Mouse (Mus musculus) mature B cell (primary cell): ENCODE results near the gene Scn4a.
"Not testable (repeated sequence)": the region's sequence is repeated elsewhere in the genome, so short reads cannot be mapped to it uniquely, and the experiment has no call there.

Experiments used
- in situ Hi-C: fragments of 300-500 bp; cut with MboI; formaldehyde crosslinking; loops from 2 replicates; pipeline ENCODE4 v1.14.3; 2019

Gene Scn4a

DNA sequence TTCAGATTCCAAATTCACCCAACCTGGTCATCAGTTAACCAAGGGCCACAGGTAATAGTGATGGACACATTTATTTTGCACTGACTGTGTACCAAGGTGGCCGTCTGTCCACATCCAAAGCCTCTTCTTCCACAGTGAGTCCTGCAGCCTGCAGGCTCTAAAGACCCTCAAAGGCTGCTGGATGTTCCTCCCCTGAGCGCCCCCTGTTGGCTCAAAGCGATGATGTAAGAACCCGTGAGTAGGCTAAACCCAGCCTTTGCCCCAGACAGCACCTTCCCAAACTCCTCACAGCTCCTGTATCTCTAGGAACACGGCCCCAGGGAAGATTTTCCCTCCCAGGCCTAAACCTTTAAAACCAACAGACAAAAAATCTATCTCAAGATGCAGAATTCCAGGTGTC is 6.3 kb upstream of the Scn4a start:
- in situ Hi-C loops, result no loop called here

DNA sequence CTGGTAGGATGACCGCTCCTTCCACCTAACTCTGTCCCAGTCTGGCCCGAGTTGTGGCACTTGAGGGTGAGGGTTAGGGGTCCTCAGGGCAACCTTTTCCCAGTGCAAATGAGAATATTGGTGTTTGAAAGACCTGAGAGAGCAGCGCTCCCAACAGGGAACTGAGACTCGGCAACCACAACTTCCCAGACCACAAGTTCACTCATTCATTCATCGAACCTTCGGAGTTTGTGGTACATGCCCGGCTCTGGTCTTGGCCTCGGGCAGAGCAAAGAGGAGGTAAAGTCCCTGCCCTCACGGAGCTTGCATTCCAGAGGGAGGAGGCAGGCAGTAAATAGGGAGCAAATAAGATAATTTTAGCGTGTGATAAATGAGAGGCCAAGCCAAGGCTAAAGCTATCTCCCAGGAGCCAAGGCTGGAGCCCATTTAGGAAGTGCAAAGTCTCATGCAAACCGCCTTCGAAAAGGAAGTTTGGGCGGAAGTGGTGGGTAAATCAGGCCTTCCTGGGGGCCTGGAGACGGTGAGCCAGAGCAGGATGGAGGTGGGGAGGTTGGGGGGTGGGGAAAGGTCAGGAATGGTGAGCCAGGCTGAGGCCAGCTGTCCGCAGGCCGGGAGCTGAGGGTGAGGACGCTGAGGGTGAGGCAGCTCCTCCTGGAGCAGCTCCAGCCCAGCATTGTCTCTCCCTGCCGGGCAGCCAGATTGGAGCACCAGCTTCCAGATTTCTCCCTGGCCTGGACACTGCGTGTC is 2.5 kb upstream of the Scn4a start:
- in situ Hi-C loops, result no loop called here

DNA sequence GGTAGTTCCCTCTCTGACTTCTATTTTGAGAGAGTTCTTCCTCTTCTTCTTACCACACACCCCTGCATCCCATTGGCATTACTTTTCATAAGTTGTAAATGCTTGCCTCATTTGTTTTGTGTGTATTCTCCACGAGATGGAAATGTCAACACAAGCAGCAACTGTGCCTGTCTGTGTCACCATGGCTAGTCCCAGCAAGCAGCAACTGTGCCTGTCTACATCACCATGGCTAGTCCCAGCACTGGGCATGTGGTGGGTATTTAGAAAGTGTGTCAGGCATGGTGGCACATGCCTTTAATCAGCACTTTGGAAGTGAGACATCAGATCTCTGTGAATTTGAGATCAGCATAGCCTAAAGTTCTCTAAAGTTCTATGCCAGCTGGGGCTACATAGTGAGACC is 1.1 kb upstream of the Scn4a start:
- in situ Hi-C loops, result no loop called here

DNA sequence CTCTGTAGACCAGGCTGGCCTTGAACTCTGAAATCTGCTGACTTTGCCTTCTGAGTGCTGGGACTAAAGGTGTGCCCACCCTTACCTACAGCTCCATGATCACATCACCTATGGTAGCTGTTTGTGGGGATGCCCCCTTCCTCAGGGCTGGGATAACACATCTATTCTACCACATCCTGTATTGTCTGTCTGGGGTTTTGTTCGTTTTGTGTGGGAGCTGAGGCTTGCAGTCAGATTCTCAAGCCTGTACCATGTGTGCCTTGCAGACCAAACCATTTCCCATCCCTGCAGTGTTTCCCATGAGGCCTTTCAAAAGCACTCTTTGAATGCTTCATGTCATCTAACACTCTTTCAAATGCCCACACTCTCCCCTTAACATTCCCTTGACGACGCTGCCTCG is 1.1 kb downstream of the Scn4a start:
- in situ Hi-C loops, result no loop called here

GRCm38 (mm10) chr11:106351253-106351652 is 1.8 kb downstream of the Scn4a start:
- in situ Hi-C loops, result no loop called here

DNA sequence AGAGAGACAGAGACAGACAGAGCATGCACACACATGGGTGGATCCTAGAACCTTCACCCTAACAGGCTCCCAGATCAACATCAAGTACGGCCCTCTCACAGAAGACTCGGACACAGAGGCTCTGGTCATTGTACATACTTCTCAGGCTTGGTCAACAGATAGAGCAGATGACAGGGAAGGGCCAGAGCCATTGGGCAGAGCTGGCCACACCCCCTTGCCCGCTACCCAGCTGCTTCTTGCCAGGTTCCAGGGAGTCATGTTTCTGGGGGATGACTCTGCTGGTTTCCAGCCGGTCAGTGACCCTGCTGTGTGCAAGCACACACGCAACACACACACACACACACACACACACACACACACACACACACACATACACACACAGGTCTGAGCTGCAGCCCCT is 2.2 kb downstream of the Scn4a start:
- in situ Hi-C loops, result no loop called here

DNA sequence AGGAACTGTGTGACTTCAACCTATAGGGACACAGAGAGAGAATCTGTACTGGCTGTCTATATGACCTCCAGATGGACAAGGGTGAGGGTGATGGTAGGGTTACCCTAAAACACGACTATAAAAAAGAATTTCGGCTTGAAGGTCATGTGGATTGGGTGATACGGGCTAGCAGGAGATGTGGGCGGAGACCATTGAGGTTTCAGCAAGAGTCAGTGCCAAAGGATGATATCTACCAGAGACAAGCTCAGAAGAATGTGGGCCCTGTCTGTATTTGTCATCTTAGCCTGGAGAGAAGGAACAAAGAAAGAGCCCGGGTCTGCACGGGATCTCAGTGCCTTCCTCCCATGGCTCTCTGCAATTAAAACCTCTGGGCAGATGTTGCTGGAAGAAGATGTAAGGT is 3.3 kb downstream of the Scn4a start:
- in situ Hi-C loops, result no loop called here

DNA sequence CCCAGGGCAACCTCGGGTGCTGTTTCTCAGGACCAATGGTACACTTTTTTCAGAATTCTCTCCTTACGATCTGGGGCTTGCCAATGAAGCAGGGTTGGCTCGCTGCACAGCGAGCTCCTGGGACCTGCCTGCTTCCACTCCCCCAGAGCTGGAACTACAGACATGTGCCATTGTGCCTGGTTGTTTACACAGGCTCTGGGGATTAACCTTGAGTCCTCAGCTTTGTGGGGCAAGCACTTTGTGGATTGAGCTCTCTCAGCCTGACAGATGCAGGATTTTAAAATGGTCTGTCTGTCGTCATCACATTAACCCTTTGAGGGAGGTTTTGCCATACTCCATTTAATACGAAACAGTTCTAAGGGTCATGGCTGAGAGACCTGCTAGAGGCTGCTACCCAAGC is 8.2 kb downstream of the Scn4a start:
- in situ Hi-C loops, result no loop called here

DNA sequence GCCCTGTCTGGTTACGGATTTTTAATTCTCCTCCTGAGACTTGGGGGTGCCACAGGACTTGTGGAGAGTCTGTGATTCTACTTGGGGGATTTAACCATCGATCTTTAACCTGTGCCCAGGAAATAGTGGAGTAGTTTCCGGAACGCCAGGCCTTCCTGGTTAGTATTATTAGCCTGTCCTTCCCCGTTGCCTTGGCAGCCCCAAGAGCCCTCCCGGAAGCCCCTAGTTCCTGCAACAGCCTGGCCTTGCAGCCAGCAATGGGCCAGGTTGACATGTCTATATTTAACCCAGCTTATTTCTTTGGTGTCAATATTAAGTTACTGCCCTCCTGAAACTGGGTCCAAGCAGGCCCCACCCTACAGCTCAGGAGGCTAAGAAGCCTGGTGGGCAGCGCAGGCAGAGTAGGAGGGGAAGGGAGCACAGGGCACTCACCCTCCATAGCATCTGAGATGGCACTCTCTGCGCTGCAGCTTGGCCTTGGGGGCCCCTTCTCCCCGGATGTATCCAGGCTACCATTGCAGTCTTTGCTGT is 12.0 kb downstream of the Scn4a start:
- in situ Hi-C loops, result no loop called here

GRCm38 (mm10) chr11:106339323-106339722 is 13.8 kb downstream of the Scn4a start:
- in situ Hi-C loops, result not testable (repeated sequence)

GRCm38 (mm10) chr11:106338870-106339269 is 14.2 kb downstream of the Scn4a start:
- in situ Hi-C loops, result no loop called here

- in situ Hi-C loops, result no loop called here
Observed at GRCm38 (mm10) chr11:106338029-106338428, 15.1 kb downstream of the Scn4a start.

GRCm38 (mm10) chr11:106334066-106334465 is 19.0 kb downstream of the Scn4a start:
- in situ Hi-C loops, result no loop called here

GRCm38 (mm10) chr11:106332458-106332857 is 20.6 kb downstream of the Scn4a start:
- in situ Hi-C loops, result no loop called here

- in situ Hi-C loops, result loop anchor here (5.0 kb wide), 1 partner anchor 63 kb away; no protein-coding TSS in a partner anchor
Observed at GRCm38 (mm10) chr11:106329682-106330081, 23.4 kb downstream of the Scn4a start.

- in situ Hi-C loops, result loop anchor here (5.0 kb wide), 1 partner anchor 63 kb away; no protein-coding TSS in a partner anchor
Observed at GRCm38 (mm10) chr11:106329128-106329527, 24.0 kb downstream of the Scn4a start.

DNA sequence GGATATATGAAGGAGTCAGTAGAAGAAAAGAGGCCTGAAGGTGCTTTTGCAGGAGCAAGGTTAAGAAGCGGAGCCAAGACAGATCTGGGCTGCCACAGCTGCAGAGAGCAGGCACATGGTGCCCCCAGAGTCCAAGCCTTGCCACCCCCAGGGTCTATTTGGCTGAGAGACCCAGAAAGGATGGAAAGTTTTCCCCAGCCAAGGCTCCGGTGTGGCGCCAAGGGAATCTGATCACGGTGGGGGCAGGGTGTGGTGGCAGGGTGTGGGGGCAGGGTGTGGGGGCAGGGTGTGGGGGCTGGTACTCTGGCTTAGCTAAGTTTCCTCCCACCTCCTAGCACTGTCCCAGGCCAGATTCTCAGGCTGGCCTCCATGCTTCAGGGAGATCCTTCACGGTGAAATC is 24.6 kb downstream of the Scn4a start:
- in situ Hi-C loops, result loop anchor here (5.0 kb wide), 1 partner anchor 64 kb away; no protein-coding TSS in a partner anchor

DNA sequence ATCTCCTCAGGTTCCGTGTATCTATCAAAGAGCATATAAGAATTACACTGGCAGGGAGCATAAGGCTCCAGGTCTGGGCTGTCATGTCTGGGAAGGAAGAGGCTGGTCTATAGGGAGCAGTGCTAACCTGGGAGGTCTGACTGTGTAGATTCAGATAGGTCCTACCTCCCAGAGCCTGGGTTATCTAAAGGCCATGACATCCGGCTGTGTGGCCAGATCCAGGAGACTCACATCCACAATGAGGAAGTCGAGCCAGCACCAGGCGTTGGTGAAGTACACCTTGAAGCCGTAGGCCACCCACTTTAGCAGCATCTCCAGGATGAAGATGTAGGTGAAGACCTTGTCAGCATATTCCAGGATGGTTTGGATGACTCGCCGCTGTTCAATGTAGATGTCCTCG is 26.6 kb downstream of the Scn4a start:
- in situ Hi-C loops, result loop anchor here (5.0 kb wide), 1 partner anchor 66 kb away; no protein-coding TSS in a partner anchor

DNA sequence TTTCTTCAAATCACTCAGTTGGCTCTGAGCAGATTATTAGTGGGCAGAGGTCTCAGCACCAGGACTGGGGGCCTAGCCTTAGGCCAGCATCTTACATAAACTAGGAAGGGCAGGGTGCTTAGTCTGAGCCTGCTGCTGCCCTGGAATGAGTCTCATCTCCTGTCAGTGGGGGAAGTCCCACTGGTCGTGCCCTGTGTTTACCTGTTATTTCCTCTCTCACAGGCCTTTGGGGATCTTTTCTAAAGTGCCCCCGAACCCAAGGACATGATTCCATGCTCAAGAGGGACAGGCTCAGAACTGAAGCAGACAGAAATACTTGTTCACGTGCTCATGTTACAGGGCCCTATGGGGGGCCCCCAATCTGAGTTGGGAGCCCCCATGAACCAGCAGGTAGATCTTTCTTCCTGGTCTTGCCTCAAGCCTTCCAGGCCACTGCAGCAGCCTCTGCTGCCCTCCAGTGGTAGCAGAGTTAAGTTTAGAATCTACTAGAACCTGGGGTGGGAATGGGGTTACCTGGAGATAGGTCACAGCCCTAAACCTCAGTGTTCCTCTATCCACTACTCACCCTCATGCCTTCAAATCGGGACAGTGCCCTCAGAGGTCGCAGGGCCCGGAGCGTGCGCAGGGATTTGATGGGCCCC is 27.4 kb downstream of the Scn4a start:
- in situ Hi-C loops, result loop anchor here (5.0 kb wide), 1 partner anchor 67 kb away; no protein-coding TSS in a partner anchor

GRCm38 (mm10) chr11:106324858-106325257 is 28.2 kb downstream of the Scn4a start:
- in situ Hi-C loops, result loop anchor here (5.0 kb wide), 1 partner anchor 67 kb away; no protein-coding TSS in a partner anchor

DNA sequence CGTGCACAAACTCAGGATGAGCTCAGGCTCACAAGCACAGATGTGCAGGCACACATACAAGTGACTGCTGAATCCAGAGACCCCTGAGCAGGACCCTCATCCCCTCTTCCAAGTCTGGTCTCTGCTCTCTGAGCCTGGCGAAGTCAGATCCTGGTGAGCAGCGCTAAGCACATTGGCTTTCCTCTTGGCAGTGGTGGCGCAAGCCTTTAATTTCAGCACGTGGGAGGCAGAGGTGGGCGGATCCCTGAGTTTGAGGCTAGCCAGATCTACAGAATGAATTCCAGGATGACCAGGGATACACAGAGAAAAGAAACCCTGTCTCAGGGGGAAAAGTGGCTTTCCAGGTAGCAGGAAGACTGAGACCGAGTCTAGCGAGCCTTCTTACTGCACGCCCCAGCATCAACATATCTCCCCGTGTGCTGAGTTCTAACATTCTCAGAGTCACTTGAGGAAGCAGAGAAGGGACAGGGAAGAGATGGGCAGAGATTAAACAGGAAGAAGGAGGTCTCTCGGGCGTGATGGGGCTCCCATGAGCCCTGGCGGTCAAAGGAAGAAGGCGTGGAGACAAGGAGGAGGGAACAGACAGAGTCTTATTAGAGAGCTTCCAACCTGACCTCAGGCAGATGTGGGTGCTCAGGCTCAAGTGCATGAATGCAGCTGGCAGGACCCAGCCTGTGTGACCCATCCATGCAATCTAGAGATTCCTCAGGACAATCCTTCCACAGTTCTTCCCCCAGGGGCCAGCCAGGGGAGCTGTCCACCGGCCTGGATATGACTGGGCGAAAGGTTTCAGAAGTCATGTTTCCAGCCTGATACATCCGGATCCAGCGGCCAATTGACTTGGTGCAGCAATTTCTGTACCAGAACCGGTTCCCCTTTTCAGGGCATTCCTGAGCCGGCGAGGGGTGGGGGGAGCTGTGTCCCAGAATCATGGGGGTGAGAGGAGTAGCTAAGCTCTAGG is 34.4 kb downstream of the Scn4a start:
- in situ Hi-C loops, result no loop called here

GRCm38 (mm10) chr11:106317801-106318200 is 35.3 kb downstream of the Scn4a start:
- in situ Hi-C loops, result no loop called here
